Mouse (Mus musculus): ENCODE measurements around the gene Cdc42bpb.

DNA sequence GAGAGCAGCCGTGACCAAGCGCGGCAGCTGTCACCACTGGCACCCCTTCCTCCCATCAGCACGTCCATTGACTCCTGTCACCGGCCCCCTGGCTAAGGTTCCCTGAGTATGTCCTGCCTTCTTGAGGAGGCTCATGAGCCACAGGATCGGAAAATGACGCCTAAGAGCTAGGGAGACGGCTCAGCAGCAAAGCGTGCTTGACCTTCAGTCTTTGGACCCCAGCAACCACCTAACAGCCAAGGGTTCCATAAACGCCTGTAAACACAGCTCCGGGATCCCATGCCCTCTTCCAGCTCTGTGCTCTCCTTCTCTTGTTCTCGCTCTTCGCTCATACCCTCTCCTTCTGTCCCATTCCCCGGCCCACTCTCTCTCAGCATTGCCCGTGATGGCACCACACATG is 48.2 kb downstream of the Cdc42bpb start:
- TF ChIP-seq CTCF (IDR thresholded peaks at IDR 0.05; ENCODE audit: insufficient read depth, low read length): no peak
- no peak for TF ChIP-seq POLR2A (IDR thresholded peaks at IDR 0.05; ENCODE audit: borderline replicate concordance, extremely low read depth, low read depth, low read length)
